Comparison of ENCODE assay signal across 9 mouse cellular contexts in the genomic region with DNA sequence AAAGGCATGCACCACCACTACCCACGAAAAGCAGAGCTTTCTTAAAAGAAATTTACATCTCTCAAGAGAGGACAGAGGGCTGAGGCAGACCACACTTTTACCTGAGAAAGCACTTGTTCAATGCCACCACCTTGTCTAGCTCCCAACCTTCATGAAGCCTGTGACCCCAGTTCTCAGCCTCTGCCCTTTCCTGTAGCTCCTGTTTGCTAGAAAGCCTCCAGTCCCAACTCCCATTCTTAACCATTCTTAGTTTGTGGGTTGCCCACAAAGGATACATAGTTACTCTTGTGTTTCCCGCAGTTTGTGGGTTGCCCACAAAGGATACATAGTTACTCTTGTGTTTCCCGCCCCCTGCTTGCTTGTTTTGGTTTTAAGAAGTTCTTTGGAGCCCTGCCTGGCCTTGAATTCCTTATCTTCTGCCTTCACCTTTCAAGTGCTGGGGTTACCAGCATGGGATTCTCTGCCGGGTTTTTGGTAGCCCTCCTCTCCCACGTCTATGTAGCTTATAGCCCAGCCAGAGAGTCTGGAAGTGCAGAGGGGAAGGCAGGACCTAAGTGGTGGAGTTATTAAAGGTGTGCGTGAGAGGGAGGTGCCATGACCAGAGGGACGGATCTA. TPM values are rescaled to one million over a fixed set of nuclear protein-coding genes. Genes with fewer than 3 reads are reported as not detected.
DNase-seq lines count a peak whose midpoint lies in the region; ATAC-seq and TF ChIP-seq lines count a peak whose summit lies in the region.
"Had no signal": no experiment of that assay in that cellular context is flagged by ENCODE, and none has a peak within 500 bp of the region (broad histone marks: within the 10 kb centered on the region; RNA-seq: fewer than 3 reads in every experiment).

No protein-coding gene starts in this region.

- no peak for DNase-seq in heart, adult 11 months
- peak; percentile 14 for DNase-seq in lung, postnatal 25 days (ENCODE audit: low spot score)
- no peak for DNase-seq in layer of hippocampus, adult 18-20 months (ENCODE audit: low spot score in 2 of 2)
- DNase-seq in frontal cortex, postnatal 14 days (ENCODE audit: low spot score in 2 of 2), result no peak

- peaks cover 5% of the 10 kb centered on the region; the same call in 1 of the 2 replicates for H3K36me3 ChIP-seq in heart, embryonic 14.5 days (ENCODE audit: control insufficient read depth, insufficient read depth, low read length)
- no peaks in the 10 kb centered on the region for H3K36me3 ChIP-seq in E14TG2a.4 (ENCODE audit: insufficient read depth, low read length)
- no peaks in the 10 kb centered on the region for H3K36me3 ChIP-seq in embryonic facial prominence, embryonic 15.5 days
- H3K36me3 ChIP-seq in hindbrain, embryonic 13.5 days, result no peaks in the 10 kb centered on the region
- H3K36me3 ChIP-seq: midbrain, embryonic 12.5 days had no signal

- H3K4me3 ChIP-seq in heart, embryonic 14.5 days (ENCODE audit: control insufficient read depth in 1 of 2, insufficient read depth in 1 of 2, low read depth in 1 of 2, low read length in 2 of 2), result peak overlapping the region in 1 of 2 experiments; percentile 81; a peak in 2 of 4 replicates
- H3K4me3 ChIP-seq in E14TG2a.4 (replicated peaks; ENCODE audit: low read length), result peak overlapping the region; percentile 78
- no peak overlapping the region for H3K4me3 ChIP-seq in embryonic facial prominence, embryonic 15.5 days (replicated peaks)
- H3K4me3 ChIP-seq in hindbrain, embryonic 13.5 days, result no peak overlapping the region

- peak overlapping the region; percentile 96 for H3K4me2 ChIP-seq in heart, embryonic 14.5 days (ENCODE audit: low read length)
- peak overlapping the region; percentile 96 for H3K4me2 ChIP-seq in embryonic facial prominence, embryonic 15.5 days (replicated peaks)
- no peak overlapping the region for H3K4me2 ChIP-seq in hindbrain, embryonic 13.5 days

- no peak for ATAC-seq in heart, embryonic 14.5 days (ENCODE audit: insufficient number of reproducible peaks, insufficient read depth, low FRiP score, low read depth)
- no peak for ATAC-seq in embryonic facial prominence, embryonic 15.5 days (ENCODE audit: insufficient number of reproducible peaks, low FRiP score, low TSS enrichment, low read depth)
- no peak for ATAC-seq in hindbrain, embryonic 13.5 days (ENCODE audit: low FRiP score)

- no peaks in the 10 kb centered on the region for H3K27me3 ChIP-seq in heart, embryonic 14.5 days (ENCODE audit: control insufficient read depth, insufficient read depth, low read length)
- peaks cover 70% of the 10 kb centered on the region for H3K27me3 ChIP-seq in E14TG2a.4 (ENCODE audit: insufficient read depth, low read length)
- peaks cover 65% of the 10 kb centered on the region for H3K27me3 ChIP-seq in embryonic facial prominence, embryonic 15.5 days
- H3K27me3 ChIP-seq in hindbrain, embryonic 13.5 days, result peaks cover 89% of the 10 kb centered on the region

- H3K9ac ChIP-seq in heart, embryonic 14.5 days (ENCODE audit: low read length), result peak overlapping the region; percentile 93; the same call in 1 of the 2 replicates
- no peak overlapping the region for H3K9ac ChIP-seq in embryonic facial prominence, embryonic 15.5 days
- H3K9ac ChIP-seq in hindbrain, embryonic 13.5 days, result no peak overlapping the region
- H3K9ac ChIP-seq: midbrain, embryonic 12.5 days had no signal

- H3K4me1 ChIP-seq in heart, embryonic 14.5 days (ENCODE audit: control insufficient read depth in 2 of 2, insufficient read depth in 2 of 2, low read length in 2 of 2), result peaks cover 31 to 41% of the 10 kb centered on the region in 2 experiments
- H3K4me1 ChIP-seq in E14TG2a.4 (replicated peaks; ENCODE audit: low read depth, low read length), result peaks cover 93% of the 10 kb centered on the region
- peaks cover 30% of the 10 kb centered on the region for H3K4me1 ChIP-seq in embryonic facial prominence, embryonic 15.5 days
- H3K4me1 ChIP-seq in hindbrain, embryonic 13.5 days (replicated peaks), result peaks cover 30% of the 10 kb centered on the region

- H3K27ac ChIP-seq in heart, embryonic 14.5 days (replicated peaks in 1 of 2; ENCODE audit: control insufficient read depth in 1 of 2, insufficient read depth in 1 of 2, low read depth in 2 of 2, low read length in 2 of 2), result peak overlapping the region; percentile 84 to 98
- H3K27ac ChIP-seq in embryonic facial prominence, embryonic 15.5 days (replicated peaks), result no peak overlapping the region
- no peak overlapping the region for H3K27ac ChIP-seq in hindbrain, embryonic 13.5 days
- H3K27ac ChIP-seq: midbrain, embryonic 12.5 days had no signal

- WGBS in heart, embryonic 14.5 days, result 37% methylated on average over 7 of the region's 7 CpGs
- WGBS in embryonic facial prominence, embryonic 15.5 days, result 28% methylated on average over 7 of the region's 7 CpGs
- 29% methylated on average over 7 of the region's 7 CpGs for WGBS in hindbrain, embryonic 13.5 days

- TF ChIP-seq CTCF in E14TG2a.4 (conservative IDR thresholded peaks at IDR 0.05; ENCODE audit: low read length), result no peak

- H3K9me3 ChIP-seq in heart, embryonic 14.5 days (ENCODE audit: control insufficient read depth, low read length), result no peaks in the 10 kb centered on the region
- no peaks in the 10 kb centered on the region for H3K9me3 ChIP-seq in E14TG2a.4 (ENCODE audit: low read length)
- no peaks in the 10 kb centered on the region for H3K9me3 ChIP-seq in embryonic facial prominence, embryonic 15.5 days (replicated peaks)
- no peaks in the 10 kb centered on the region for H3K9me3 ChIP-seq in hindbrain, embryonic 13.5 days
- H3K9me3 ChIP-seq: midbrain, embryonic 12.5 days had no signal

RNA-seq across cellular contexts. Expression of gene Rnf213, which starts 1.4 kb away (rescaled TPM):
- polyA plus RNA-seq in heart, embryonic 14.5 days (2014; fragmentation: Nextera tagmentation; extraction: Ambion mirVana), result 12.0 and 12.4 TPM in 2 replicates
- polyA plus RNA-seq in embryonic facial prominence, embryonic 15.5 days (2015; fragmentation: Nextera tagmentation; extraction: Ambion mirVana), result 3.3 and 3.5 TPM in 2 replicates
- total RNA-seq in layer of hippocampus, adult 18-20 months (2021), result 1 to 10 TPM; 3.0 to 4.1 TPM
- polyA plus RNA-seq in hindbrain, embryonic 13.5 days (2015; fragmentation: Nextera tagmentation; extraction: Ambion mirVana), result 0.70 and 0.94 TPM in 2 replicates

RNA-seq across cellular contexts. Expression of gene Slc26a11, which starts 36.1 kb away (rescaled TPM):
- polyA plus RNA-seq in heart, embryonic 14.5 days (2014; fragmentation: Nextera tagmentation; extraction: Ambion mirVana), result 10.5 and 11.0 TPM in 2 replicates
- polyA plus RNA-seq in embryonic facial prominence, embryonic 15.5 days (2015; fragmentation: Nextera tagmentation; extraction: Ambion mirVana), result 10.8 and 11.7 TPM in 2 replicates
- total RNA-seq in layer of hippocampus, adult 18-20 months (2021), result 1 to 10 TPM; 5.8 to 6.1 TPM
- polyA plus RNA-seq in hindbrain, embryonic 13.5 days (2015; fragmentation: Nextera tagmentation; extraction: Ambion mirVana), result 4.8 and 5.3 TPM in 2 replicates

RNA-seq across cellular contexts. Expression of gene Sgsh, which starts 36.2 kb away (rescaled TPM):
- 6.9 and 7.4 TPM in 2 replicates for polyA plus RNA-seq in heart, embryonic 14.5 days (2014; fragmentation: Nextera tagmentation; extraction: Ambion mirVana)
- 6.5 and 6.7 TPM in 2 replicates for polyA plus RNA-seq in embryonic facial prominence, embryonic 15.5 days (2015; fragmentation: Nextera tagmentation; extraction: Ambion mirVana)
- total RNA-seq in layer of hippocampus, adult 18-20 months (2021), result 1 to 10 TPM; 5.2 to 6.1 TPM
- polyA plus RNA-seq in hindbrain, embryonic 13.5 days (2015; fragmentation: Nextera tagmentation; extraction: Ambion mirVana), result 4.7 and 5.5 TPM in 2 replicates

Comparison
In these comparisons a context has a peak if more than half of its experiments do, and no peak if none do; other contexts are left out.
1. H3K27ac ChIP-seq: peak in heart, embryonic 14.5 days (2 of 2); none in embryonic facial prominence, embryonic 15.5 days (single experiment) and hindbrain, embryonic 13.5 days (single experiment).